Mouse (Mus musculus) myocyte (in vitro differentiated cells): ENCODE results near the gene Naf1. TPM values are rescaled to one million over a fixed set of nuclear protein-coding genes. Genes with fewer than 3 reads are reported as not detected.

ENCODE experiments used
- H3K27me3 ChIP-seq: one replicate; pipeline ENCODE4 v1.6.1; 2011; ENCODE audit not compliant: control insufficient read depth, insufficient read depth, insufficient read length
- H3K36me3 ChIP-seq: one replicate; pipeline ENCODE4 v1.6.1; 2011; ENCODE audit not compliant: control insufficient read depth, insufficient read depth
- H3K4me2 ChIP-seq: one replicate; pipeline ENCODE4 v1.6.1; 2011; ENCODE audit warnings: low read depth, control low read depth
- H3K4me3 ChIP-seq: one replicate; pipeline ENCODE4 v1.5.1; 2011; ENCODE audit warnings: mild to moderate bottlenecking, control low read depth, moderate library complexity
- H3K79me2 ChIP-seq: one replicate; pipeline ENCODE4 v1.6.1; 2011; ENCODE audit not compliant: control insufficient read depth, insufficient read depth
- H3ac ChIP-seq: one replicate; pipeline ENCODE4 v1.6.1; 2011; ENCODE audit not compliant: control insufficient read depth, insufficient read length
- CEBPB ChIP-seq: IDR thresholded peaks from 2 replicates; pipeline ENCODE4 v1.6.1; 2011; ENCODE audit warnings: mild to moderate bottlenecking, moderate library complexity; ENCODE audit not compliant: poor library complexity, insufficient read depth, severe bottlenecking
- E2F4 ChIP-seq: IDR thresholded peaks from one replicate; pipeline ENCODE4 v1.6.1; 2011; ENCODE audit warnings: mild to moderate bottlenecking, control low read depth, moderate library complexity; ENCODE audit not compliant: insufficient read depth
- MAX ChIP-seq: IDR thresholded peaks from one replicate; pipeline ENCODE4 v1.6.1; 2011; ENCODE audit warnings: low read depth, mild to moderate bottlenecking, control low read depth
- MYOD1 ChIP-seq, 3 experiments: IDR thresholded peaks; one replicate each; pipeline ENCODE4 v1.6.1; 2011; ENCODE audit warnings: control low read depth in 2 of 3, low read depth in 2 of 3, mild to moderate bottlenecking in 2 of 3, moderate library complexity in 1 of 3; ENCODE audit not compliant: insufficient read length in 2 of 3, control insufficient read depth in 1 of 3
- MYOG ChIP-seq, 3 experiments: IDR thresholded peaks; one replicate each; pipeline ENCODE4 v1.6.1; 2011; ENCODE audit warnings: control low read depth in 2 of 3, low read depth in 2 of 3, mild to moderate bottlenecking in 2 of 3; ENCODE audit not compliant: insufficient read length in 2 of 3, control insufficient read depth in 1 of 3, insufficient read depth in 1 of 3
- POLR2A ChIP-seq: IDR thresholded peaks from one replicate; pipeline ENCODE4 v1.6.1; 2011; ENCODE audit warnings: low read depth, mild to moderate bottlenecking, control low read depth, moderate library complexity; ENCODE audit not compliant: insufficient read length
- POLR2AphosphoS2 ChIP-seq: IDR thresholded peaks from one replicate; pipeline ENCODE4 v1.6.1; 2011; ENCODE audit warnings: low read depth, control low read depth; ENCODE audit not compliant: insufficient read length
- REST ChIP-seq: IDR thresholded peaks from one replicate; pipeline ENCODE4 v1.6.1; 2011; ENCODE audit warnings: mild to moderate bottlenecking, control low read depth, moderate library complexity; ENCODE audit not compliant: insufficient read depth, insufficient read length
- SRF ChIP-seq: IDR thresholded peaks from one replicate; pipeline ENCODE4 v1.6.1; 2011; ENCODE audit warnings: low read depth; ENCODE audit not compliant: control insufficient read depth, insufficient read length
- TCF12 ChIP-seq: IDR thresholded peaks from one replicate; pipeline ENCODE4 v1.6.1; 2011; ENCODE audit warnings: mild to moderate bottlenecking, control low read depth; ENCODE audit not compliant: poor library complexity, insufficient read depth, severe bottlenecking
- TCF3 ChIP-seq: IDR thresholded peaks from one replicate; pipeline ENCODE4 v1.6.1; 2011; ENCODE audit warnings: low read depth, control low read depth; ENCODE audit not compliant: insufficient read length
- USF1 ChIP-seq: IDR thresholded peaks from one replicate; pipeline ENCODE4 v1.6.1; 2011; ENCODE audit warnings: low read depth, mild to moderate bottlenecking, control low read depth, moderate library complexity
- polyA plus RNA-seq: library from polyadenylated mRNA; unstranded; fragments of >200 nt; fragmentation: generic; extraction: Trizol; gene quantifications from one replicate; pipeline ENCODE4 v1.2.1, GENCODE M21; 2012; ENCODE audit warnings: missing spikeins

Gene Naf1
- polyA plus RNA-seq, 1 experiment, result 5.6 TPM

DNA sequence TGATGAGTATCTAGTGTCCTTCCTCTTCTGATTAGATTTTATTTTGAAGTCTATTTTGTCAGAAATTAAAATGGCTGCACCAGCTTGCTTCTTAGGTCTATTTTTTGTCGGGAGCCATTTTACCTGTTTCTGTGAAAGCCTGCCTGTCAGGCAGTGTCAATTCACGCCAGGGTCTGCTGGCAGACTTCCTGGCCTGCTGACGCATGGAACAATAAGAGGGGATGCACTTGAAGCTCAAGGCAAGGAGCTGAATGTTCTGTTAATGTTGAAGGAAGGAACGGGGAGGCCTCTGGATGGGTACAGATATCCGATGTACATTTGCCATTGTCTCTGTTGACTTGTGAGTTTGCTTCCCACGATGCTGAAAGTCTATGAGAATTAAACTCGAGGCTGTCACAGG lies 56.0 kb downstream of the Naf1 start:
- no peak overlapping the region for H3K4me2 ChIP-seq
- no peak overlapping the region for H3ac ChIP-seq
- H3K27me3 ChIP-seq, result no peaks in the 10 kb centered on the region
- no peaks in the 10 kb centered on the region for H3K79me2 ChIP-seq
- TF ChIP-seq TCF12, result no peak
- no peak for TF ChIP-seq TCF3
- no peak for TF ChIP-seq USF1
- TF ChIP-seq POLR2AphosphoS2, result no peak
- TF ChIP-seq E2F4, result no peak
- TF ChIP-seq POLR2A, result no peak
- no peak for TF ChIP-seq MYOG (IDR thresholded peaks at IDR 0.05; ENCODE audit: control insufficient read depth in 1 of 3, insufficient read depth in 1 of 3, insufficient read length in 2 of 3, low read depth in 2 of 3)
- TF ChIP-seq CEBPB, result no peak
- H3K4me3 ChIP-seq, result no peak overlapping the region
- no peaks in the 10 kb centered on the region for H3K36me3 ChIP-seq

DNA sequence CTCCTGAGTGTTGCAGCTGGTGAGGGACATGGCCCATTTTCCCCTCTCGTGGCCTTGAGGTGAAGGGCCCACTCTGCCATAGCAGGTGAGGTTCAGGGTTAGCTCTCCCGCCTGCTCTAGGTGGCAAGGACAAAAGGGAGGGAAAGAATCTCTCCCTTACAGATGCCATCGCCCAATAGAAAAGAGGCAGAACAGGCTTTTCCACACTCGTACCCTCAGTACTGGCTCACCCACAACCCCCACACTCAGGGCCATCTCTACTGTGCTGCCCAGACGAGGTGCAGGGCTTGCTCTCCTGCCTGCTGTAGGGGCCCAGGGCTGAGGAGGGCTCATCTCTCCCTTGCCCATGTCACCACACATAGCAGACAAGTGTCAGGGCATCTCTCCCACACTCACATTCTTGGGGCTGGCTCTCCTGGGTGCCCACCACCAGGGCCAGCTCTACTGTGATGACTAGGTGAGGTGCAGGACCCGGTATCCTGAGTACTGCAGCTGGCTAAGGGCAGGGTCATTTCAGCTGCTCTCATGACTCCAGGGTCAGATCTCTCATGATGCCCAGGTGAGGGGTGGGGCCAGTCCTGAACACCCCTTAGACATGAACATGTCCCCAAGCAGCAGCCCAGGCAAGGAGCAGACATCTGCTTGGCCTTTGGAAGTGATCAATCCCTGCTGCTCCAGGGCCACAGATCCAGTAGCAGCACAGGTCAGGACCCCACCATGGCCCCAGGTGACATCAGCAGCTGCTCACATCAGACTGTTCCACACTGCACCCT lies 57.9 kb downstream of the Naf1 start:
- TF ChIP-seq MAX, result no peak
- TF ChIP-seq POLR2AphosphoS2, result no peak
- no peak for TF ChIP-seq E2F4
- no peak for TF ChIP-seq USF1
- no peak for TF ChIP-seq TCF3
- no peak for TF ChIP-seq TCF12
- Histone ChIP-seq H3ac (no peak overlapping the region), H3K4me3 (no peak overlapping the region), H3K27me3 (no peaks in the 10 kb centered on the region), H3K36me3 (no peaks in the 10 kb centered on the region), H3K4me2 (no peak overlapping the region), H3K79me2 (no peaks in the 10 kb centered on the region)

DNA sequence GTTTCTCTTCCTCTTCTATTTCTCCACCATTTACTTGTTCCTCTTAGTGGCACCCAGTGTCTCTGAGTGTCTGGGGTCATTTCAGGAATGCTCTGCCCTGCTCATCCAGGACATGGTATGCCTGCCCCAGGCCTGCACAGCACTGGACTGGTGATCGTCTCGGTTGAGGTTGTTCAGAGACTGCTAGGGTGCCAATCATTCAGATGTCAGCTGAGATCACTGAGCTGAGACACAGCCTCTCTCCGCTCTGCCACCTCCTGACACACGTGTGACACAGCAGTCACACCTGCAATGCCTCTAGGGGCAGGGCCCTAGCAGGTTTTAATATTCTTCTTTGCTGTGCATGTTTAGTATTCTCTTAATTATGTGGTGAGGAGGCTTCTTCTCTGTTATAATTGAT lies 58.5 kb downstream of the Naf1 start:
- no peaks in the 10 kb centered on the region for H3K27me3 ChIP-seq
- H3K4me2 ChIP-seq, result no peak overlapping the region
- no peaks in the 10 kb centered on the region for H3K79me2 ChIP-seq
- no peaks in the 10 kb centered on the region for H3K36me3 ChIP-seq
- TF ChIP-seq REST, result no peak
- TF ChIP-seq TCF3, result no peak
- TF ChIP-seq USF1, result no peak
- no peak for TF ChIP-seq MAX
- TF ChIP-seq TCF12, result no peak
- H3ac ChIP-seq, result no peak overlapping the region
- no peak overlapping the region for H3K4me3 ChIP-seq

DNA sequence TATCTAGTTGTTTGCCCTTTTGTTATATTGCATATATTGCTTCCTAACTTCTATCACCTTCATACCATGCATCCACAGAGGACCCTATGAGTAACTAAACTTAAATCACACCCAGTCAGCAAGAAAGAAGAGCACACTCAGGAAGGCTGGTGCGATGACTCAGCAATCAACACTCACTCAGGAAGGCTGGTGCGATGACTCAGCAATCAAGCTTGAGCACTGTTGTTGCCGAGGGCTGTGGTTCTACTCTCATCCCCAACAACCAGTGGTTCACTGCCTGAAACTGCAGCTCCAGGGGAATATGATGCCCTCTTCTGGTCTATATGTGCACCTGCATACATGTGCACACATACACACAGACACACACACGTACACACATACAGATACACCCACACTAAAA lies 73.7 kb downstream of the Naf1 start:
- H3K27me3 ChIP-seq, result no peaks in the 10 kb centered on the region
- no peak overlapping the region for H3ac ChIP-seq
- TF ChIP-seq REST (no peak), TCF12 (no peak), MYOD1 (IDR thresholded peaks at IDR 0.05; ENCODE audit: control insufficient read depth in 1 of 3, insufficient read length in 2 of 3, low read depth in 2 of 3) (no peak), CEBPB (no peak), POLR2AphosphoS2 (no peak), MYOG (IDR thresholded peaks at IDR 0.05; ENCODE audit: control insufficient read depth in 1 of 3, insufficient read depth in 1 of 3, insufficient read length in 2 of 3, low read depth in 2 of 3) (no peak), POLR2A (no peak), MAX (no peak), SRF (no peak), E2F4 (no peak), TCF3 (no peak), USF1 (no peak)
- no peak overlapping the region for H3K4me3 ChIP-seq
- H3K4me2 ChIP-seq, result no peak overlapping the region
- H3K79me2 ChIP-seq, result no peaks in the 10 kb centered on the region
- H3K36me3 ChIP-seq, result no peaks in the 10 kb centered on the region

DNA sequence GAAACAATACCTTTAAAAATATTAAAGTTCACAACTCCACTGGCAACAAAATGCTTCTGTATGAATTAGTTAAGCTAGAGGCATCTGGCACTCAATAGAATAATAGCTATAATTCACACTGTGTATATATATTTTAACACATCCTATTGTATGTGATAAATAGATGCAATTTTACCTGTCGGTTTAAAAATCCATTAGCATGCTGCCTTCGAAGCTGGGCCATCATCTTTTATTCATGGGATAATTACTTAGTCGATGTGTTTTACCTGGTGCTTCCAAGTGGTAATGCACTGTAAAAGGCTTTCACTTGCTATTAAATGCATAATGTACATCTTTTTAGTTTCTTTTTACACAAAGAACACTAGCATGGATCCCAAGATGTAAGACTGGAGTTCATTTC lies 76.2 kb downstream of the Naf1 start:
- no peak overlapping the region for H3ac ChIP-seq
- H3K36me3 ChIP-seq, result no peaks in the 10 kb centered on the region
- no peak overlapping the region for H3K4me2 ChIP-seq
- TF ChIP-seq CEBPB, result no peak
- TF ChIP-seq USF1, result no peak
- TF ChIP-seq MAX, result no peak
- TF ChIP-seq E2F4, result no peak
- TF ChIP-seq REST, result no peak
- TF ChIP-seq MYOD1 (IDR thresholded peaks at IDR 0.05; ENCODE audit: control insufficient read depth in 1 of 3, insufficient read length in 2 of 3, low read depth in 2 of 3), result no peak
- TF ChIP-seq MYOG (IDR thresholded peaks at IDR 0.05; ENCODE audit: control insufficient read depth in 1 of 3, insufficient read depth in 1 of 3, insufficient read length in 2 of 3, low read depth in 2 of 3), result no peak
- TF ChIP-seq TCF12, result no peak
- no peak for TF ChIP-seq POLR2AphosphoS2
- no peak for TF ChIP-seq TCF3
- TF ChIP-seq SRF, result no peak
- TF ChIP-seq POLR2A, result no peak
- no peaks in the 10 kb centered on the region for H3K27me3 ChIP-seq
- no peak overlapping the region for H3K4me3 ChIP-seq
- no peaks in the 10 kb centered on the region for H3K79me2 ChIP-seq

Other genes starting within 250 kb of the Naf1 start
- gene Npy5r, start 172.1 kb upstream of the Naf1 start, polyA plus RNA-seq, result not detected
- not detected for gene Npy1r, start 163.0 kb upstream of the Naf1 start, polyA plus RNA-seq